ENCODE assay signal across 14 mouse cellular contexts in the genomic region with DNA sequence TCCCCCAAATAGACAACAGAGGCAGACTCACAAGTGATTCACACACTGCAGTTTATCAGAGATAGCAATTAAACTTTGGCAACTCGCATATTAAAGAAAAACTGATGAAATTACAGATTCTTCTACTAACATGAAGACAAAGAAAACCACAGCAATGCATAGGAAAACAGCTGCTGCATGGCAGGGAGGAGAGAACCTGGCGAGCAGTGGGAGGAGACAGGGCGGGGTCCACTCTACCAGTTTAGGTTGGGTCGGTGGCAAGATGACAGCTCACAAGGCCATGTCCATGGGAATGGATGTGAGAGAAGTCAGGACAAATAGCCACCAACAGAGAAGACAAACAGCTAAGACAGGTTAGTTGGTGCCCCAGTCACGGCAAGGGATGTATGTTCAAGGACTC. TPM values are rescaled to one million over a fixed set of nuclear protein-coding genes. Genes with fewer than 3 reads are reported as not detected.
DNase-seq lines count a peak whose midpoint lies in the region; ATAC-seq and TF ChIP-seq lines count a peak whose summit lies in the region.
"Had no signal": no experiment of that assay in that cellular context is flagged by ENCODE, and none has a peak within 500 bp of the region (broad histone marks: within the 10 kb centered on the region; RNA-seq: fewer than 3 reads in every experiment).

No protein-coding gene starts in this region.

- H3K4me1 ChIP-seq in embryonic facial prominence, embryonic 12.5 days, result peaks cover 22% of the 10 kb centered on the region
- peaks cover 14% of the 10 kb centered on the region for H3K4me1 ChIP-seq in embryonic facial prominence, embryonic 10.5 days
- H3K4me1 ChIP-seq in lung, embryonic 15.5 days, result peaks cover 13% of the 10 kb centered on the region
- H3K4me1 ChIP-seq in intestine, postnatal 0 days (replicated peaks; ENCODE audit: control insufficient read depth, insufficient read depth, low read length), result no peaks in the 10 kb centered on the region
- H3K4me1 ChIP-seq: midbrain, embryonic 12.5 days had no signal

- no peak for DNase-seq in embryonic facial prominence, embryonic 10.5 days (ENCODE audit: low spot score)
- DNase-seq in lung, postnatal 14 days, result no peak
- peak; percentile 23 to 24 for DNase-seq in thymus, postnatal 10 days (ENCODE audit: low spot score in 2 of 2)
- no peak for DNase-seq in spleen, postnatal 4 days (ENCODE audit: low spot score in 2 of 2)
- DNase-seq in spleen, postnatal 14 days (ENCODE audit: low spot score in 2 of 2), result no peak
- DNase-seq: cerebellum, adult 9-11 months; liver, embryonic 13.5 days had no signal

- no peak overlapping the region for H3K9ac ChIP-seq in embryonic facial prominence, embryonic 12.5 days
- H3K9ac ChIP-seq in lung, embryonic 15.5 days, result no peak overlapping the region
- no peak overlapping the region for H3K9ac ChIP-seq in intestine, postnatal 0 days (ENCODE audit: low read depth, low read length)
- H3K9ac ChIP-seq: midbrain, embryonic 12.5 days had no signal

- no peaks in the 10 kb centered on the region for H3K9me3 ChIP-seq in embryonic facial prominence, embryonic 12.5 days
- H3K9me3 ChIP-seq in embryonic facial prominence, embryonic 10.5 days, result no peaks in the 10 kb centered on the region
- H3K9me3 ChIP-seq in lung, embryonic 15.5 days, result no peaks in the 10 kb centered on the region
- H3K9me3 ChIP-seq in intestine, postnatal 0 days (ENCODE audit: control insufficient read depth), result no peaks in the 10 kb centered on the region
- H3K9me3 ChIP-seq: liver, embryonic 13.5 days; midbrain, embryonic 12.5 days had no signal

- no peak overlapping the region for H3K4me2 ChIP-seq in embryonic facial prominence, embryonic 12.5 days (replicated peaks)
- peak overlapping the region; percentile 42; the same call in 1 of the 2 replicates for H3K4me2 ChIP-seq in lung, embryonic 15.5 days
- H3K4me2 ChIP-seq in intestine, postnatal 0 days (replicated peaks; ENCODE audit: low read depth), result peak overlapping the region; percentile 40; the same call in 1 of the 2 replicates
- H3K4me2 ChIP-seq: midbrain, embryonic 12.5 days had no signal

- TF ChIP-seq CTCF in intestine, postnatal 0 days (IDR thresholded peaks at IDR 0.05; ENCODE audit: low read depth), result no peak

- H3K27me3 ChIP-seq in embryonic facial prominence, embryonic 12.5 days, result no peaks in the 10 kb centered on the region
- H3K27me3 ChIP-seq in embryonic facial prominence, embryonic 10.5 days (replicated peaks; ENCODE audit: low read depth, poor library complexity, severe bottlenecking), result no peaks in the 10 kb centered on the region
- no peaks in the 10 kb centered on the region for H3K27me3 ChIP-seq in lung, embryonic 15.5 days
- no peaks in the 10 kb centered on the region for H3K27me3 ChIP-seq in intestine, postnatal 0 days (replicated peaks; ENCODE audit: control insufficient read depth, insufficient read depth, low read length)
- H3K27me3 ChIP-seq: liver, embryonic 13.5 days; midbrain, embryonic 12.5 days had no signal

- no peak for ATAC-seq in embryonic facial prominence, embryonic 12.5 days (ENCODE audit: insufficient number of reproducible peaks, insufficient read depth, low FRiP score, low TSS enrichment)
- ATAC-seq in lung, embryonic 15.5 days (ENCODE audit: borderline replicate concordance, extremely low read depth, low FRiP score, low TSS enrichment), result no peak
- no peak for ATAC-seq in intestine, postnatal 0 days
- ATAC-seq: activated CD4-positive, CD25-positive, alpha-beta regulatory T cell, adult 4 months had no signal

- H3K27ac ChIP-seq in embryonic facial prominence, embryonic 12.5 days, result 0 out of 2 replicates have a peak overlapping the region, but pooled peaks have one; percentile 36
- H3K27ac ChIP-seq in embryonic facial prominence, embryonic 10.5 days (replicated peaks), result no peak overlapping the region
- H3K27ac ChIP-seq in lung, embryonic 15.5 days, result peak overlapping the region; percentile 58
- no peak overlapping the region for H3K27ac ChIP-seq in intestine, postnatal 0 days (ENCODE audit: low read depth, low read length)
- H3K27ac ChIP-seq: liver, embryonic 13.5 days; midbrain, embryonic 12.5 days had no signal

- 85% methylated on average over 5 of the region's 5 CpGs for WGBS in embryonic facial prominence, embryonic 12.5 days
- WGBS in embryonic facial prominence, embryonic 10.5 days, result 92% methylated on average over 5 of the region's 5 CpGs
- 77% methylated on average over 5 of the region's 5 CpGs for WGBS in lung, embryonic 15.5 days
- 71% methylated on average over 5 of the region's 5 CpGs for WGBS in intestine, postnatal 0 days

- H3K36me3 ChIP-seq in embryonic facial prominence, embryonic 12.5 days, result peaks cover 49% of the 10 kb centered on the region
- peaks cover 92% of the 10 kb centered on the region for H3K36me3 ChIP-seq in embryonic facial prominence, embryonic 10.5 days (replicated peaks)
- H3K36me3 ChIP-seq in lung, embryonic 15.5 days, result peaks cover 47% of the 10 kb centered on the region
- H3K36me3 ChIP-seq in intestine, postnatal 0 days (ENCODE audit: control insufficient read depth, insufficient read depth), result peaks cover 47% of the 10 kb centered on the region

- H3K4me3 ChIP-seq in embryonic facial prominence, embryonic 12.5 days, result no peak overlapping the region
- H3K4me3 ChIP-seq in embryonic facial prominence, embryonic 10.5 days, result no peak overlapping the region
- no peak overlapping the region for H3K4me3 ChIP-seq in lung, embryonic 15.5 days
- no peak overlapping the region for H3K4me3 ChIP-seq in intestine, postnatal 0 days (ENCODE audit: low read depth, low read length)
- H3K4me3 ChIP-seq: midbrain, embryonic 12.5 days had no signal

RNA-seq across cellular contexts. Expression of gene Cldn22, which starts 28.5 kb away (rescaled TPM):
- not detected in 2 replicates for polyA plus RNA-seq in embryonic facial prominence, embryonic 12.5 days (2016; fragmentation: Nextera tagmentation; extraction: Ambion mirVana)
- not detected in 2 replicates for polyA plus RNA-seq in embryonic facial prominence, embryonic 10.5 days (2016; fragmentation: Nextera tagmentation; extraction: Ambion mirVana)
- not detected in 2 replicates for polyA plus RNA-seq in lung, embryonic 15.5 days (2015; fragmentation: Nextera tagmentation; extraction: Ambion mirVana)
- polyA plus RNA-seq in intestine, postnatal 0 days (2015; fragmentation: Nextera tagmentation; extraction: Ambion mirVana), result not detected in 2 replicates
- polyA plus RNA-seq: liver, embryonic 13.5 days; midbrain, embryonic 12.5 days; neural tube, embryonic 14.5 days had no signal

RNA-seq across cellular contexts. Expression of gene Cldn24, which starts 30.8 kb away (rescaled TPM):
- polyA plus RNA-seq in embryonic facial prominence, embryonic 12.5 days (2016; fragmentation: Nextera tagmentation; extraction: Ambion mirVana), result not detected in 2 replicates
- not detected in 2 replicates for polyA plus RNA-seq in embryonic facial prominence, embryonic 10.5 days (2016; fragmentation: Nextera tagmentation; extraction: Ambion mirVana)
- not detected in 2 replicates for polyA plus RNA-seq in lung, embryonic 15.5 days (2015; fragmentation: Nextera tagmentation; extraction: Ambion mirVana)
- not detected in 2 replicates for polyA plus RNA-seq in intestine, postnatal 0 days (2015; fragmentation: Nextera tagmentation; extraction: Ambion mirVana)
- polyA plus RNA-seq: activated CD4-positive, CD25-positive, alpha-beta regulatory T cell, adult 4 months; heart, adult 2 months; liver, embryonic 13.5 days; midbrain, embryonic 12.5 days; neural tube, embryonic 14.5 days had no signal

Comparison
In these comparisons a context has a peak if more than half of its experiments do, and no peak if none do; other contexts are left out.
1. H3K27ac ChIP-seq: peak in embryonic facial prominence, embryonic 12.5 days (single experiment) and lung, embryonic 15.5 days (single experiment); none in embryonic facial prominence, embryonic 10.5 days (single experiment) and intestine, postnatal 0 days (single experiment).
2. DNase-seq: peak in thymus, postnatal 10 days (2 of 2); none in embryonic facial prominence, embryonic 10.5 days (single experiment), lung, postnatal 14 days (single experiment), spleen, postnatal 4 days (0 of 2) and spleen, postnatal 14 days (0 of 2).